Mouse (Mus musculus) hindbrain, embryonic 13.5 days (tissue): ENCODE measurements around the gene Gm21861. TPM values are rescaled to one million over a fixed set of nuclear protein-coding genes. Genes with fewer than 3 reads are reported as not detected.
"Not testable (repeated sequence)": the region's sequence is repeated elsewhere in the genome, so short reads cannot be mapped to it uniquely, and the experiment has no call there.

ENCODE experiments used
- ATAC-seq: fragments of 200-750 bp; cut with Nextera tagmentation; 2 replicates; pipeline ENCODE4 v1.8.0; 2017; ENCODE audit warnings: moderate TSS enrichment; ENCODE audit not compliant: low FRiP score
- H3K27ac ChIP-seq: fragments of 300-500 bp; sonication (generic); 2 replicates; pipeline ENCODE4 v1.5.1; 2015; ENCODE audit warnings: inconsistent platforms, mild to moderate bottlenecking, moderate library complexity
- H3K27me3 ChIP-seq: fragments of 300-500 bp; sonication (generic); 2 replicates; pipeline ENCODE4 v1.6.1; 2015; ENCODE audit warnings: mild to moderate bottlenecking, inconsistent platforms
- H3K36me3 ChIP-seq: fragments of 300-500 bp; sonication (generic); 2 replicates; pipeline ENCODE4 v1.6.1; 2015; ENCODE audit warnings: mild to moderate bottlenecking, inconsistent platforms
- H3K4me1 ChIP-seq: fragments of 300-500 bp; sonication (generic); replicated peaks from 2 replicates; pipeline ENCODE4 v1.6.1; 2015; ENCODE audit warnings: inconsistent platforms
- H3K4me2 ChIP-seq: fragments of 300-500 bp; sonication (generic); 2 replicates; pipeline ENCODE4 v1.6.1; 2015; ENCODE audit warnings: inconsistent platforms, mild to moderate bottlenecking, moderate library complexity
- H3K4me3 ChIP-seq: fragments of 300-500 bp; sonication (generic); 2 replicates; pipeline ENCODE4 v1.5.1; 2015; ENCODE audit warnings: mild to moderate bottlenecking, inconsistent platforms
- H3K9ac ChIP-seq: fragments of 300-500 bp; sonication (generic); 2 replicates; pipeline ENCODE4 v1.6.1; 2015; ENCODE audit warnings: mild to moderate bottlenecking, inconsistent platforms
- H3K9me3 ChIP-seq: fragments of 300-500 bp; sonication (generic); 2 replicates; pipeline ENCODE4 v1.6.1; 2016; ENCODE audit warnings: inconsistent platforms
- WGBS: fragments of 180-500 bp; shearing (Covaris S2); methylation state at CpG from one replicate; pipeline ENCODE4 v1.1.7; 2015; 5-methylcytosine and 5-hydroxymethylcytosine counted together
- polyA plus RNA-seq: library from polyadenylated mRNA; unstranded; fragments of >200 nt; fragmentation: Nextera tagmentation; extraction: Ambion mirVana; gene quantifications from 2 replicates; pipeline ENCODE4 v1.2.1, GENCODE M21; 2015

The Gm21861 gene
- not detected in 2 replicates for polyA plus RNA-seq

GRCm38 (mm10) chrY:58814497-58814896 lies at the start of gene Gm21861:
Gene Gm21861, minus strand, starts transcription at chrY:58814597.
- not testable (repeated sequence) for H3K27ac ChIP-seq, H3K4me1 ChIP-seq, ATAC-seq, H3K27me3 ChIP-seq, H3K4me3 ChIP-seq, H3K4me2 ChIP-seq, H3K9ac ChIP-seq, H3K36me3 ChIP-seq, H3K9me3 ChIP-seq
- WGBS: no CpG with 5 or more reads among the region's 7 CpGs
